ENCODE assay signal across 8 mouse cellular contexts in the genomic region with DNA sequence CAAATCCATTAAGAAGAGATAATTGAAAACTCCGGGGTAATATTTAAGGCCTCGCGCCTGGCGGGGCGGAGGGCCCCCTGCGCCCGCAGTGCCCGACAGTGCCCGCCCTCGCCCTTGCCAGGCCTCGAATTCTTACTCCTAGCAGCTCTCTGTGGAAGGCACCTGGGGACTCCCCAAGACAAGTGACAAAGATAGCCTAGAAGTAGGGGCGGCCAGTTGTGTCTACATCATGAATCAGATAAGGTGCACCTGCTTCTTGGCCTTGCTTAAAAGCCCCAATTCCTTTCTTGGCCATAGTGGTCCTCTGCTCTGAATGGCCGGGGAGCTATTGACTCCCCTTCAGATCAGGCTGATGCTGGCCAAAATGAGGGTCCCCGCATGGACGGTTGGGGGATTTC.
DNase-seq lines count a peak whose midpoint lies in the region; ATAC-seq and TF ChIP-seq lines count a peak whose summit lies in the region.

No protein-coding gene starts in this region.

- peaks cover 18% of the 10 kb centered on the region for H3K4me1 ChIP-seq in heart, embryonic 15.5 days (replicated peaks)
- H3K4me1 ChIP-seq in heart, adult 2 months (ENCODE audit: control insufficient read depth, insufficient read depth, low read length), result peaks cover 3% of the 10 kb centered on the region
- peaks cover 20% of the 10 kb centered on the region for H3K4me1 ChIP-seq in brown adipose tissue, adult 24 weeks (ENCODE audit: control insufficient read depth, insufficient read depth, insufficient read length, low read length)
- H3K4me1 ChIP-seq in hindbrain, embryonic 14.5 days (replicated peaks; ENCODE audit: control insufficient read depth, insufficient read depth, low read length), result peaks cover 24% of the 10 kb centered on the region
- peaks cover 20% of the 10 kb centered on the region for H3K4me1 ChIP-seq in midbrain, embryonic 13.5 days (replicated peaks)

- DNase-seq in heart, adult 2 months, result no peak
- no peak for DNase-seq in hindbrain, embryonic 14.5 days (ENCODE audit: low spot score)
- DNase-seq in cerebellum, adult 9-10 months, result no peak
- no peak for DNase-seq in cerebellum, postnatal 14 days
- no peak for DNase-seq in frontal cortex, adult 2 months (ENCODE audit: extremely low spot score in 1 of 2, low spot score in 1 of 2)

- WGBS in heart, embryonic 15.5 days, result 12% methylated on average over 15 of the region's 15 CpGs
- 17% methylated on average over 15 of the region's 15 CpGs for WGBS in heart, adult 2 months
- 8% methylated on average over 15 of the region's 15 CpGs for WGBS in hindbrain, embryonic 14.5 days
- WGBS in midbrain, embryonic 13.5 days, result 11% methylated on average over 15 of the region's 15 CpGs

- H3K9me3 ChIP-seq in heart, embryonic 15.5 days (replicated peaks), result no peaks in the 10 kb centered on the region
- no peaks in the 10 kb centered on the region for H3K9me3 ChIP-seq in hindbrain, embryonic 14.5 days (ENCODE audit: control insufficient read depth, low read length)
- H3K9me3 ChIP-seq in midbrain, embryonic 13.5 days, result no peaks in the 10 kb centered on the region

- no peaks in the 10 kb centered on the region for H3K79me2 ChIP-seq in heart, adult 2 months (replicated peaks; ENCODE audit: control insufficient read depth, insufficient read depth, low read length)

- TF ChIP-seq POLR2A in heart, adult 2 months (IDR thresholded peaks at IDR 0.05; ENCODE audit: insufficient read depth, low read depth, low read length), result no peak

- no peak overlapping the region for H3K27ac ChIP-seq in heart, embryonic 15.5 days
- H3K27ac ChIP-seq in heart, adult 2 months, result no peak overlapping the region
- peak overlapping the region; percentile 25 for H3K27ac ChIP-seq in brown adipose tissue, adult 24 weeks (replicated peaks; ENCODE audit: low read depth, low read length)
- H3K27ac ChIP-seq in hindbrain, embryonic 14.5 days, result peak overlapping the region; percentile 75
- H3K27ac ChIP-seq in midbrain, embryonic 13.5 days, result no peak overlapping the region

- intact Hi-C loops in heart, adult 2 months (cut with DNase I), result no loop called here

- TF ChIP-seq EP300 in heart, adult 2 months (IDR thresholded peaks at IDR 0.05; ENCODE audit: insufficient read depth, low read depth, low read length), result no peak

- peaks cover 100% of the 10 kb centered on the region for H3K27me3 ChIP-seq in heart, embryonic 15.5 days
- H3K27me3 ChIP-seq in heart, adult 2 months (ENCODE audit: control insufficient read depth, insufficient read depth, low read length), result peaks cover 14% of the 10 kb centered on the region
- peaks cover 56% of the 10 kb centered on the region for H3K27me3 ChIP-seq in hindbrain, embryonic 14.5 days (ENCODE audit: control insufficient read depth, insufficient read depth, low read length)
- peaks cover 100% of the 10 kb centered on the region for H3K27me3 ChIP-seq in midbrain, embryonic 13.5 days

- ATAC-seq in heart, embryonic 15.5 days (replicated peaks; ENCODE audit: insufficient number of reproducible peaks, insufficient read depth, low FRiP score, low read depth), result no peak
- ATAC-seq in hindbrain, embryonic 14.5 days (ENCODE audit: low FRiP score), result peak; percentile 46
- ATAC-seq in midbrain, embryonic 13.5 days, result 0 out of 2 replicates have a peak, but pooled peaks have one; percentile 24

- H3K36me3 ChIP-seq in heart, embryonic 15.5 days, result no peaks in the 10 kb centered on the region
- H3K36me3 ChIP-seq in heart, adult 2 months (ENCODE audit: control insufficient read depth, insufficient read depth, low read length), result no peaks in the 10 kb centered on the region
- H3K36me3 ChIP-seq in hindbrain, embryonic 14.5 days (replicated peaks; ENCODE audit: control insufficient read depth, insufficient read depth), result no peaks in the 10 kb centered on the region
- H3K36me3 ChIP-seq in midbrain, embryonic 13.5 days, result no peaks in the 10 kb centered on the region

- H3K4me3 ChIP-seq in heart, embryonic 15.5 days, result no peak overlapping the region
- no peak overlapping the region for H3K4me3 ChIP-seq in heart, adult 2 months
- H3K4me3 ChIP-seq in brown adipose tissue, adult 24 weeks (ENCODE audit: insufficient read depth, low read depth, low read length), result no peak overlapping the region
- H3K4me3 ChIP-seq in hindbrain, embryonic 14.5 days (replicated peaks; ENCODE audit: low read length), result peak overlapping the region; percentile 32
- peak overlapping the region; percentile 32 for H3K4me3 ChIP-seq in midbrain, embryonic 13.5 days (replicated peaks)

- no peak overlapping the region for H3K9ac ChIP-seq in heart, embryonic 15.5 days
- no peak overlapping the region for H3K9ac ChIP-seq in heart, adult 2 months (ENCODE audit: low read depth, low read length)
- peak overlapping the region; percentile 58 for H3K9ac ChIP-seq in hindbrain, embryonic 14.5 days
- H3K9ac ChIP-seq in midbrain, embryonic 13.5 days (replicated peaks), result peak overlapping the region; percentile 51; the same call in 1 of the 2 replicates

- H3K4me2 ChIP-seq in heart, embryonic 15.5 days, result peak overlapping the region; percentile 53
- H3K4me2 ChIP-seq in hindbrain, embryonic 14.5 days (replicated peaks), result peak overlapping the region; percentile 72
- H3K4me2 ChIP-seq in midbrain, embryonic 13.5 days (replicated peaks), result peak overlapping the region; percentile 56

- TF ChIP-seq CTCF in heart, adult 2 months (IDR thresholded peaks at IDR 0.05), result no peak

Comparison
In these comparisons a context has a peak if more than half of its experiments do, and no peak if none do; other contexts are left out.
1. H3K27ac ChIP-seq: peak in brown adipose tissue, adult 24 weeks (single experiment) and hindbrain, embryonic 14.5 days (single experiment); none in heart, embryonic 15.5 days (single experiment), heart, adult 2 months (single experiment) and midbrain, embryonic 13.5 days (single experiment).
2. H3K4me3 ChIP-seq: peak in hindbrain, embryonic 14.5 days (single experiment) and midbrain, embryonic 13.5 days (single experiment); none in heart, embryonic 15.5 days (single experiment), heart, adult 2 months (single experiment) and brown adipose tissue, adult 24 weeks (single experiment).
3. H3K9ac ChIP-seq: peak in hindbrain, embryonic 14.5 days (single experiment) and midbrain, embryonic 13.5 days (single experiment); none in heart, embryonic 15.5 days (single experiment) and heart, adult 2 months (single experiment).
4. Peak in every context shown above with its lines, with median percentiles within 50 percentile points of each other: H3K4me2 ChIP-seq.